In the genomic region with DNA sequence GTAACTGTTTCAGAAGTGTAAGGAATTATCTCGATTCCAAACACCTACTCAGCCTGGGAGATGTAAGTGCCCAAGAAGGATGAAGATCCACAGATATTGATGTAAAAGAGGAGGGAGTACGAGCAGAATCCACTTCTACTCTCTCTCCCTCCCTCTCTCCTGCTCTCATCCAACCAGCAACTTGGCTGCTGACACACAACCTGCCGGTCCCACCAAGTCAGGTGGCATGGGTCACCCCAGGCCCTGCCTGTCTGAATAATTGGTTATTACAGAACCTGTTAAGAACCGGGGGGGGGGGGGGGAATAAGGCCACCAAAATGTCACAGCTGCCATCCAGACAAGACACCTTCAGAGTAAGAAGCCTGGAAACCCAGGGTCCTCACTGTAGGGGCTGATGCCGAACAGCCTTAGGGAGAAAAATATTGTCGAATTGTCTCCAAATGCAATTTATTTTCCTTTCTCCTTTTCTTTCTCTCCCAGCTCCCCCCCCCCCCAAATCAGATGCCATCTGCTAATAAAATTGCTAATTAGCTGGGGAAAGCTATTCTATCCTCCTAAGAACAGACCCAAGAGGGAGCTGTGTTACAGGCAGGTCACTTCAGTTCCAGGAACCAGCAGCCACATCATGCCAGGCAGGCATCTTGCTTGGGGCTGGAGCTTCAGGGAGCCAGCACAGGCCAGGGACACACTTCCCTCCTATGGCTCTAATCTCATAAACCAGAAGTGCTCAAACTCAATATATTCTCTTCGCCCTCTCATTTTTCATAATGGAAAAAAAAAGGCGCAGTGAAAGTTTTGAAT, we compare ENCODE assay signal across 12 mouse cellular contexts. TPM values are rescaled to one million over a fixed set of nuclear protein-coding genes. Genes with fewer than 3 reads are reported as not detected.
DNase-seq lines count a peak whose midpoint lies in the region; ATAC-seq and TF ChIP-seq lines count a peak whose summit lies in the region.
"Had no signal": no experiment of that assay in that cellular context is flagged by ENCODE, and none has a peak within 500 bp of the region (broad histone marks: within the 10 kb centered on the region; RNA-seq: fewer than 3 reads in every experiment).

No protein-coding gene starts in this region.

- H3K9ac ChIP-seq in heart, postnatal 0 days (replicated peaks; ENCODE audit: low read depth, low read length), result no peak overlapping the region
- H3K9ac ChIP-seq in heart, embryonic 11.5 days (ENCODE audit: low read depth, low read length), result no peak overlapping the region
- H3K9ac ChIP-seq in embryonic facial prominence, embryonic 15.5 days, result no peak overlapping the region
- H3K9ac ChIP-seq in intestine, postnatal 0 days (ENCODE audit: low read depth, low read length), result no peak overlapping the region

- H3K4me3 ChIP-seq in heart, postnatal 0 days (ENCODE audit: low read depth, low read length), result no peak overlapping the region
- H3K4me3 ChIP-seq in heart, embryonic 11.5 days (ENCODE audit: low read depth, low read length), result no peak overlapping the region
- H3K4me3 ChIP-seq in embryonic facial prominence, embryonic 15.5 days (replicated peaks), result no peak overlapping the region
- no peak overlapping the region for H3K4me3 ChIP-seq in intestine, postnatal 0 days (ENCODE audit: low read depth, low read length)
- H3K4me3 ChIP-seq: erythroblast, embryonic 14.5 days had no signal

- H3K36me3 ChIP-seq in heart, postnatal 0 days (replicated peaks; ENCODE audit: control insufficient read depth, insufficient read depth, low read length), result no peaks in the 10 kb centered on the region
- no peaks in the 10 kb centered on the region for H3K36me3 ChIP-seq in heart, embryonic 11.5 days (ENCODE audit: control insufficient read depth, insufficient read depth, low read length)
- H3K36me3 ChIP-seq in embryonic facial prominence, embryonic 15.5 days, result no peaks in the 10 kb centered on the region
- H3K36me3 ChIP-seq in intestine, postnatal 0 days (ENCODE audit: control insufficient read depth, insufficient read depth), result no peaks in the 10 kb centered on the region

- H3K4me2 ChIP-seq in heart, postnatal 0 days (ENCODE audit: low read depth, low read length), result no peak overlapping the region
- H3K4me2 ChIP-seq in heart, embryonic 11.5 days, result no peak overlapping the region
- no peak overlapping the region for H3K4me2 ChIP-seq in embryonic facial prominence, embryonic 15.5 days (replicated peaks)
- H3K4me2 ChIP-seq in intestine, postnatal 0 days (replicated peaks; ENCODE audit: low read depth), result no peak overlapping the region

- 0 out of 2 replicates have a peak, but pooled peaks have one; percentile 10 for TF ChIP-seq CTCF in heart, postnatal 0 days (IDR thresholded peaks at IDR 0.05; ENCODE audit: low read depth)
- 0 out of 2 replicates have a peak, but pooled peaks have one; percentile 12 for TF ChIP-seq CTCF in intestine, postnatal 0 days (IDR thresholded peaks at IDR 0.05; ENCODE audit: low read depth)

- H3K4me1 ChIP-seq in heart, postnatal 0 days (ENCODE audit: control insufficient read depth, insufficient read depth), result peaks cover 5% of the 10 kb centered on the region; the same call in 1 of the 2 replicates
- 0 out of 2 replicates have a peak, but pooled peaks cover under 1% of the 10 kb centered on the region for H3K4me1 ChIP-seq in heart, embryonic 11.5 days (ENCODE audit: control insufficient read depth, insufficient read depth, low read length)
- peaks cover 17% of the 10 kb centered on the region for H3K4me1 ChIP-seq in embryonic facial prominence, embryonic 15.5 days
- no peaks in the 10 kb centered on the region; the same call in 1 of the 2 replicates for H3K4me1 ChIP-seq in intestine, postnatal 0 days (replicated peaks; ENCODE audit: control insufficient read depth, insufficient read depth, low read length)

- no peak overlapping the region for H3K27ac ChIP-seq in heart, postnatal 0 days (ENCODE audit: low read depth)
- H3K27ac ChIP-seq in heart, embryonic 11.5 days (ENCODE audit: low read depth, low read length), result no peak overlapping the region
- H3K27ac ChIP-seq in embryonic facial prominence, embryonic 15.5 days (replicated peaks), result peak overlapping the region; percentile 52; the same call in 1 of the 2 replicates
- no peak overlapping the region for H3K27ac ChIP-seq in intestine, postnatal 0 days (ENCODE audit: low read depth, low read length)

- ATAC-seq in heart, postnatal 0 days (ENCODE audit: insufficient read depth, low read depth), result no peak
- no peak for ATAC-seq in heart, embryonic 11.5 days (replicated peaks; ENCODE audit: insufficient number of reproducible peaks, low FRiP score, low TSS enrichment)
- ATAC-seq in embryonic facial prominence, embryonic 15.5 days (ENCODE audit: insufficient number of reproducible peaks, low FRiP score, low TSS enrichment, low read depth), result no peak
- no peak for ATAC-seq in intestine, postnatal 0 days
- ATAC-seq: CD4-positive, CD25-positive, alpha-beta regulatory T cell, adult 4 months had no signal

- DNase-seq in heart, postnatal 0 days (ENCODE audit: low spot score), result no peak
- peak; percentile 78 for DNase-seq in MN1 (ENCODE audit: low spot score)
- no peak for DNase-seq in lung, postnatal 36 days
- DNase-seq in heart, adult 9 months (ENCODE audit: low spot score in 2 of 2), result no peak
- no peak for DNase-seq in gastrocnemius, adult 8-10 months (ENCODE audit: low spot score in 2 of 2)
- DNase-seq: adrenal gland, postnatal 25 days; lung, postnatal 10 days had no signal

- no peak for TF ChIP-seq EP300 in heart, postnatal 0 days (IDR thresholded peaks at IDR 0.05; ENCODE audit: low read depth)

- 80% methylated on average over 8 of the region's 8 CpGs for WGBS in heart, postnatal 0 days
- WGBS in heart, embryonic 11.5 days (ENCODE audit: insufficient replicate concordance), result 69% methylated on average over 8 of the region's 8 CpGs
- WGBS in embryonic facial prominence, embryonic 15.5 days, result 43% methylated on average over 8 of the region's 8 CpGs
- WGBS in intestine, postnatal 0 days, result 73% methylated on average over 8 of the region's 8 CpGs

- no peaks in the 10 kb centered on the region for H3K9me3 ChIP-seq in heart, postnatal 0 days (replicated peaks; ENCODE audit: control insufficient read depth, low read length)
- H3K9me3 ChIP-seq in heart, embryonic 11.5 days (replicated peaks; ENCODE audit: control insufficient read depth, low read length), result no peaks in the 10 kb centered on the region
- no peaks in the 10 kb centered on the region for H3K9me3 ChIP-seq in embryonic facial prominence, embryonic 15.5 days (replicated peaks)
- no peaks in the 10 kb centered on the region for H3K9me3 ChIP-seq in intestine, postnatal 0 days (ENCODE audit: control insufficient read depth)

- no peaks in the 10 kb centered on the region for H3K27me3 ChIP-seq in heart, postnatal 0 days (ENCODE audit: control insufficient read depth, insufficient read depth, low read length)
- H3K27me3 ChIP-seq in heart, embryonic 11.5 days (ENCODE audit: control insufficient read depth, insufficient read depth, low read length), result no peaks in the 10 kb centered on the region
- no peaks in the 10 kb centered on the region for H3K27me3 ChIP-seq in embryonic facial prominence, embryonic 15.5 days
- no peaks in the 10 kb centered on the region for H3K27me3 ChIP-seq in intestine, postnatal 0 days (replicated peaks; ENCODE audit: control insufficient read depth, insufficient read depth, low read length)

RNA-seq across cellular contexts. Expression of gene Atp1a1, which starts 6.7 kb away (rescaled TPM):
- total RNA-seq in heart, postnatal 0 days (2014; rRNA removed; ENCODE audit: low replicate concordance), result 914 and 1,212 TPM in 2 replicates
- polyA plus RNA-seq in heart, postnatal 0 days (2015; fragmentation: Nextera tagmentation; extraction: Ambion mirVana), result 227 and 257 TPM in 2 replicates
- 404 and 434 TPM in 2 replicates for polyA plus RNA-seq in heart, embryonic 11.5 days (2014; fragmentation: Nextera tagmentation; extraction: Ambion mirVana)
- polyA plus RNA-seq in embryonic facial prominence, embryonic 15.5 days (2015; fragmentation: Nextera tagmentation; extraction: Ambion mirVana), result 116 and 123 TPM in 2 replicates
- polyA plus RNA-seq in intestine, postnatal 0 days (2015; fragmentation: Nextera tagmentation; extraction: Ambion mirVana), result 309 and 318 TPM in 2 replicates
- total RNA-seq in gastrocnemius, adult 8-10 months (2022), result 10 to 100 TPM; 75.7 to 99.5 (median 84.9) TPM
